Mouse (Mus musculus): Measurements from ENCODE around the gene Slc34a1. TPM values are rescaled to one million over a fixed set of nuclear protein-coding genes. Genes with fewer than 3 reads are reported as not detected.

The Slc34a1 gene
- total and polyA plus RNA-seq, 3 experiments, result 0.93 TPM; not detected in 2

GRCm38 (mm10) chr13:55445361-55446091, 47.5 kb downstream of the Slc34a1 start:
- peaks cover 59% of the 10 kb centered on the region for H3K4me1 ChIP-seq (ENCODE audit: insufficient read depth, low read depth, low read length)
- no peaks in the 10 kb centered on the region for H3K9me3 ChIP-seq (replicated peaks)
- TF ChIP-seq TAL1 (conservative IDR thresholded peaks at IDR 0.05; ENCODE audit: low read depth, low read length) (no peak), CTCF (IDR thresholded peaks at IDR 0.05; ENCODE audit: low read depth, low read length) (no peak), GATA2 (IDR thresholded peaks at IDR 0.05; ENCODE audit: borderline replicate concordance, low read depth, low read length) (no peak), GATA1 (IDR thresholded peaks at IDR 0.05; ENCODE audit: borderline replicate concordance, low read length) (no peak), POLR2AphosphoS5 (IDR thresholded peaks at IDR 0.05; ENCODE audit: insufficient replicate concordance, low read depth, low read length) (no peak)
- H3K4me3 ChIP-seq (ENCODE audit: low read depth, low read length), result peak overlapping the region; percentile 88
- ATAC-seq (ENCODE audit: extremely low read depth, insufficient number of reproducible peaks, low FRiP score, poor library complexity, severe bottlenecking) (no peak), DNase-seq (ENCODE audit: low spot score) (peak; percentile 55)
- peaks cover 42% of the 10 kb centered on the region for H3K36me3 ChIP-seq (replicated peaks)
- H3K27me3 ChIP-seq (ENCODE audit: insufficient read depth, low read length), result peaks cover 7% of the 10 kb centered on the region

GRCm38 (mm10) chr13:55446483-55447105, 48.6 kb downstream of the Slc34a1 start:
- H3K9me3 ChIP-seq (replicated peaks), result no peaks in the 10 kb centered on the region
- peak; percentile 30; the same call in 1 of the 2 replicates for TF ChIP-seq TAL1 (conservative IDR thresholded peaks at IDR 0.05; ENCODE audit: low read depth, low read length)
- TF ChIP-seq CTCF (IDR thresholded peaks at IDR 0.05; ENCODE audit: low read depth, low read length), result no peak
- TF ChIP-seq GATA1 (IDR thresholded peaks at IDR 0.05; ENCODE audit: borderline replicate concordance, low read length), result no peak
- ATAC-seq (ENCODE audit: extremely low read depth, insufficient number of reproducible peaks, low FRiP score, poor library complexity, severe bottlenecking) (peak; percentile 22; the same call in 1 of the 2 replicates), DNase-seq (ENCODE audit: low spot score) (peak; percentile 57)
- H3K4me3 ChIP-seq (ENCODE audit: low read depth, low read length), result peak overlapping the region; percentile 88; the same call in 1 of the 2 replicates
- peaks cover 6% of the 10 kb centered on the region for H3K27me3 ChIP-seq (ENCODE audit: insufficient read depth, low read length)
- H3K4me1 ChIP-seq (ENCODE audit: insufficient read depth, low read depth, low read length), result peaks cover 59% of the 10 kb centered on the region
- peaks cover 52% of the 10 kb centered on the region for H3K36me3 ChIP-seq (replicated peaks)

- Histone ChIP-seq H3K27me3 (ENCODE audit: insufficient read depth, low read length) (peaks cover 3% of the 10 kb centered on the region; the same call in 1 of the 2 replicates), H3K4me3 (ENCODE audit: low read depth, low read length) (peak overlapping the region; percentile 0; the same call in 1 of the 2 replicates), H3K9me3 (replicated peaks) (no peaks in the 10 kb centered on the region), H3K4me1 (ENCODE audit: insufficient read depth, low read depth, low read length) (peaks cover 63% of the 10 kb centered on the region), H3K36me3 (replicated peaks) (peaks cover 62% of the 10 kb centered on the region)
- DNase-seq (ENCODE audit: low spot score) (no peak), ATAC-seq (ENCODE audit: extremely low read depth, insufficient number of reproducible peaks, low FRiP score, poor library complexity, severe bottlenecking) (no peak)
- TF ChIP-seq CTCF (IDR thresholded peaks at IDR 0.05; ENCODE audit: low read depth, low read length) (no peak), GATA2 (IDR thresholded peaks at IDR 0.05; ENCODE audit: borderline replicate concordance, low read depth, low read length) (no peak), TAL1 (conservative IDR thresholded peaks at IDR 0.05; ENCODE audit: low read depth, low read length) (no peak), GATA1 (IDR thresholded peaks at IDR 0.05; ENCODE audit: borderline replicate concordance, low read length) (no peak), POLR2AphosphoS5 (IDR thresholded peaks at IDR 0.05; ENCODE audit: insufficient replicate concordance, low read depth, low read length) (no peak)
Observed at GRCm38 (mm10) chr13:55447543-55447943, 49.6 kb downstream of the Slc34a1 start.

- Histone ChIP-seq H3K4me1 (ENCODE audit: insufficient read depth, low read depth, low read length) (peaks cover 63% of the 10 kb centered on the region), H3K4me3 (ENCODE audit: low read depth, low read length) (no peak overlapping the region), H3K9me3 (replicated peaks) (no peaks in the 10 kb centered on the region), H3K36me3 (replicated peaks) (peaks cover 68% of the 10 kb centered on the region), H3K27me3 (ENCODE audit: insufficient read depth, low read length) (no peaks in the 10 kb centered on the region)
- ATAC-seq (ENCODE audit: extremely low read depth, insufficient number of reproducible peaks, low FRiP score, poor library complexity, severe bottlenecking) (no peak), DNase-seq (ENCODE audit: low spot score) (no peak)
- no peak for TF ChIP-seq POLR2AphosphoS5 (IDR thresholded peaks at IDR 0.05; ENCODE audit: insufficient replicate concordance, low read depth, low read length)
- no peak for TF ChIP-seq TAL1 (conservative IDR thresholded peaks at IDR 0.05; ENCODE audit: low read depth, low read length)
- TF ChIP-seq GATA2 (IDR thresholded peaks at IDR 0.05; ENCODE audit: borderline replicate concordance, low read depth, low read length), result no peak
- no peak for TF ChIP-seq GATA1 (IDR thresholded peaks at IDR 0.05; ENCODE audit: borderline replicate concordance, low read length)
- TF ChIP-seq CTCF (IDR thresholded peaks at IDR 0.05; ENCODE audit: low read depth, low read length), result no peak
Observed at GRCm38 (mm10) chr13:55448131-55448530, 50.1 kb downstream of the Slc34a1 start.

- TF ChIP-seq GATA2 (IDR thresholded peaks at IDR 0.05; ENCODE audit: borderline replicate concordance, low read depth, low read length) (no peak), POLR2AphosphoS5 (IDR thresholded peaks at IDR 0.05; ENCODE audit: insufficient replicate concordance, low read depth, low read length) (no peak), GATA1 (IDR thresholded peaks at IDR 0.05; ENCODE audit: borderline replicate concordance, low read length) (no peak), CTCF (IDR thresholded peaks at IDR 0.05; ENCODE audit: low read depth, low read length) (no peak), TAL1 (conservative IDR thresholded peaks at IDR 0.05; ENCODE audit: low read depth, low read length) (no peak)
- Histone ChIP-seq H3K9me3 (replicated peaks) (no peaks in the 10 kb centered on the region), H3K4me1 (ENCODE audit: insufficient read depth, low read depth, low read length) (peaks cover 56% of the 10 kb centered on the region), H3K4me3 (ENCODE audit: low read depth, low read length) (0 out of 2 replicates have a peak overlapping the region, but pooled peaks have one; percentile 18), H3K36me3 (replicated peaks) (peaks cover 78% of the 10 kb centered on the region), H3K27me3 (ENCODE audit: insufficient read depth, low read length) (no peaks in the 10 kb centered on the region)
- no peak for DNase-seq (ENCODE audit: low spot score)
- no peak for ATAC-seq (ENCODE audit: extremely low read depth, insufficient number of reproducible peaks, low FRiP score, poor library complexity, severe bottlenecking)
Observed at GRCm38 (mm10) chr13:55449205-55449604, 51.2 kb downstream of the Slc34a1 start.
